Mouse (Mus musculus) ES-CJ7 (cell line): ENCODE data around the gene Vmn1r63.
"Not testable (repeated sequence)": the region's sequence is repeated elsewhere in the genome, so short reads cannot be mapped to it uniquely, and the experiment has no call there.

Experiments
- DNase-seq: peaks from one replicate; pipeline ENCODE4 v3.0.0; 2011; ENCODE audit warnings: low read depth, low spot score

Vmn1r63 gene

DNA sequence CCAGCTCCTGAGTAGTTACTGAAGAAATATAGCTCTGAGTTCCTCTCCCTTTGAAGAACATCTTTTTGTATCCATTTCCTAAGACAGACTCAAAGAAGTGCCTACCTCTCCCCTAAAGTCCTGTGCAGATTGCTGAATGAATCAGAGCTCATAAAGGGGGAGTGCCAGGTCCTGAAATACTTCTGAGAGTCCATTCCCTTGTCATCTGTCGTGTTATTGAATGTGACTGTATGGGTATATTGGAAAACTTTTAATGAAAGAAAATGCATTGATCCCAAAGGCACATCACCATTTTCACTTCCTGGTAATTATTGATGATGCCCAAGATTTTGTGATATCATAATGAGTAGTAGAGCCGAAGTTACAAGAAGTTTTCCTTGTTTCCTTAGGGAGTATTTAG lies at the start of gene Vmn1r63:
Gene Vmn1r63, minus strand, starts transcription at position 101 of the 400 bp plus-strand sequence.
- not testable (repeated sequence) for DNase-seq
